Mouse (Mus musculus): ENCODE results near the gene Cx3cr1.
"Not testable (repeated sequence)": the region's sequence is repeated elsewhere in the genome, so short reads cannot be mapped to it uniquely, and the experiment has no call there.

Gene Cx3cr1

DNA sequence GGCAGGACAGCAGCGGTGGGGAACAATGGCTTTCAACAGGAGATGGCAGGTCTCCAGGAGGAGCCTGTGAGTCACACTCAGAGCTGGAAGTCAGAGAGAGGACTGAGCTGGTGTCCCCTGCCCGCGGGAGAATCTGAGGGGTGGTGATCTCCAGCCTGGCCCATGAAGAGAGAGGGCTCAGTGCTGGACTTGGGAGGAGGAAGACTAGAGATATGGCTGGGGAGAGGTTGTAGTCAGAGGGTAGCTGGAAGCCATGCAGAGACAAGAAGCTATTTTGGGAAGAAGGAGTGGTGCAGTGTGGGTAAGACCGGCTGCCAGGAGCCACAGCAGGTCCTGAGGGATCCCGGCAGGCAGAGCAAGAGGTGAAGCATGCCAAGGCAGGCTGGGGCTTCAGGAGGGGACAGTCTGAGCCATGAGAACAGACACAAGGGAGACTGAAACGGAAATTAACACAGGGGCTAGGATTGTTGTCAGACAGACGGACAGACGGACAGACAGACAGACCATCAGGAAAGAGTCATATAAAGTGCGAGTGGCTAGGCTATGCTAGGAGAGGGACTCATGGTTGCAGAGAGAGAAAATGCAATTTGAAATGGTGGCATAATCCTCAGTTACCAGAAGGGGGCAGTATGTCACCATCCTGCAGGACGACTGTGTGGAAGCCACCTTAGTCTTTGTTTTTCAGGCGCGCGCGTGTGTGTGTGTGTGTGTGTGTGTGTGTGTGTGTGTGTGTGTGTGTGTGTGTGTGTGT is 42.1 kb downstream of the Cx3cr1 start:
- peak in 1 of 2 experiments; percentile 36 for DNase-seq (ENCODE audit: low spot score in 2 of 2)

DNA sequence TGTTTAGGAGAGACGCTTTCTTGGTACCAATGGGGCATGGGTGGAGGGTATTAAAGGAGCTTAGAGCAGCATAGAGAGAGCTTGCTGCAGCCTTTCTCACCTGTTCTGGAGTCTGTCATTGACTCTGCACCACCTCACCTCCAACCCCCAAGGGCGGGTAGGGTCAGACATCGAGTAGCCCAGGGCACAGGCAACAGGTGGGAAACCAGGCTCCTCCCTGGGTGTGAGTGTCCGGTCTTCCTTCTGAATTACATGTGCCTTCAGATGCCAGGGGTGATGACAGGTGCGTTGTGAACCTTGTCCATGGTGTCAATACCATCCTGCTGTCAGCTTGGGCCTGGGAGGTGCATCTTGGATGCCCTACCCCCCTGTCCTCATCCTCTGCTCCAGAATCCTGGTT is 45.1 kb downstream of the Cx3cr1 start:
- no peak for DNase-seq (ENCODE audit: low spot score in 2 of 2)

DNA sequence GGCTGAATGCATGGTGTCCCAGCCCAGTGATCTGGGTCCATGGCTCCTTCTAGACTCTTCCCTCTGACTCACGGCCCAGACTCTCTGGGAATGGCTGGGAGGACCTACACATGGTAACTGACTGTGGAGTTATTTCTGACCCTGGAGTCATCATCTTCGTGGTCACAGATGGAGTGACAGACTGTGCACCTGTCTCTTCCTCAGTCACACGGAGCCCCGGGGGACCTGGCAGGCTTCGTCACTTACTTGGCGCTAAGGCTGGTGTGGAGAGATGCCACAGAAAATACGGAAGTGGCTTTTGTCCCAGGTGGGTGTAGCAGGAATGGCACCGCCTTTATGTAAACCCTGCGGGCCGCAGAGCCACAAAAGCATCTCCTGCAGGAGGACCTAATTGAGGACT is 45.5 kb downstream of the Cx3cr1 start:
- DNase-seq (ENCODE audit: low spot score in 2 of 2) = no peak

DNA sequence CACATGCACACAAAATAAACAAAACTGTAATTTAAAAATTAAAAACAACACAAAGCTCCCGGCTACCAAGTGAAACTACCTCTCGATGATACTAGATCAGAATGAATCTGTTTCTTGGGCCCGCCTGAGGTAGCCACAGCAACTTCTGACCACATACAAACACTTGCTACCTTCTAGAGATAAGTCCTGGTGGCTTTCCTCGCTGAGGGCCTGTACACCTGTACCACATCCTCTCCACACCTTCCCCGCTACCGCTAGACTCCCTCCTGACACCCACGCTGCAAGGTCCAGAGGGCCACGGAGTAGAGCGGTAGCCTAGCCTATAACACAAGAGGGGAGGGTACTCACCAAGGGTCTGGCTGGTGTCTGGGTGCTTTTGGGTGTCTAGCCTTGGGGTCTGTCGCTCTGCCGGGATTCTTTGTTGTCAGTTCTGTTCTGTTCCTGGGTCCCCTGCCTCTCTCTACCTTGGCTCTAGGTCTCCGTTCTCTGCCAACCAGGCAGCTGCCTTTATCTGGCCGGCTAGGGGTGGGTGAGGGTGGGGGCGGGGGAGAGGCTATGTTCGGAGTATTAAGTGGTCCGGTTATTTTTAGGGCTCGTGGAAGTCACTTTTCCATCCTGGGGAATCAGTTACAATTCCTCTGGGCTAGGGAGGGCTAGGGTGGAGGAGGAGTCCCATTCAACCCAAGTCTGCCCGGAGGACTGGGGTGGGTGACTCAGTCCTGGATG is 46.4 kb downstream of the Cx3cr1 start, which contains the start of gene Xirp1:
TSS of gene Xirp1 (minus strand) at position 513 of the 726 bp plus-strand sequence.
- no peak for DNase-seq (ENCODE audit: low spot score in 2 of 2)

DNA sequence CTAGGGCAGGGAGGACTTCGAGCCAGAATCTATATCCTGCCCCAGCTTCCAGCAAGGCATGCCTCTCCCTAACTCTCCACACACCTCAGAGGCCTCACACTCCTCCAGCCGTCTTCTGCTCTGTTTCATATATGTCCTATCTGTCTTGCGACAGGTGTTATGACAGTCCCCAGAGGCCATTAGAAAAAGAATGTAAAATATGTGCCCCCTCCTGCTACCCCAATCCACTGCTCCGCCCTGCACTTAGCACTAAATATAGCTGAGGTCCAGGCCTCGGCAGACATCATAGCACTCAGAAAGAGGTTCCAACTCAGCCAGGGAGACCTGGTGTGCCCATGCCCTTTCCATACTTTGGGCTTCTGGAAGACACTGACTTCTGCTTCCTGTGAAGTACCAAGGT is 48.5 kb downstream of the Cx3cr1 start:
- no peak for DNase-seq (ENCODE audit: low spot score in 2 of 2)

DNA sequence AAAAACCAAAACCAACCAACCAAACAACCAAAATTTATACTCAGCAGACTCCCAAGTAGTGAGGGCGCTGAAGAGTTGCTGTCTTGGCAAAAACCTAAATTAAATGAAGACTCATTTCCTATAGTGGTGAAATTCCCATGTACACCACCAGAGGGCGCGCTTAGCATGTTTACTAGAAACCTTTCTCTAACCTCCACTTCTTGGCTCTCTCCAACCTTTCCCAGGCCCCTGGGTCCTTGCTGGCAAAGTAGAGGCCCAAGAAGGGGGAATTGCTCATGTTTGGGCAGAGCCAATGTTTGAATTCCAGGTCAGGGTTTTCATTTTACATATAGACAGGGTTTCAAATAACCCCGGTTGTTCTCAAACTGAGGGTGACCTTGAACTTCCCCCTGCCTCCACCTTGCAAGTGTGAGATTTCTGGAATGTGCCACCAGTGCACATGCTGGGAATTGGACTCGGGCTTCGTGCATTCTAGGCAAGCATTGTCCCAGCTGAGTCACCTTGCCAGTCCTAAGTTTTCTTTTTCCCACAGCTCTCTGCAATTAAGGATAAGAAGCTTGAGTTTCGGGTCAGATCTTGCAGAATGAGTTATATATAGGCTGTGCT is 49.3 kb downstream of the Cx3cr1 start:
- DNase-seq (ENCODE audit: low spot score in 2 of 2) = peak; percentile 60 to 80

DNA sequence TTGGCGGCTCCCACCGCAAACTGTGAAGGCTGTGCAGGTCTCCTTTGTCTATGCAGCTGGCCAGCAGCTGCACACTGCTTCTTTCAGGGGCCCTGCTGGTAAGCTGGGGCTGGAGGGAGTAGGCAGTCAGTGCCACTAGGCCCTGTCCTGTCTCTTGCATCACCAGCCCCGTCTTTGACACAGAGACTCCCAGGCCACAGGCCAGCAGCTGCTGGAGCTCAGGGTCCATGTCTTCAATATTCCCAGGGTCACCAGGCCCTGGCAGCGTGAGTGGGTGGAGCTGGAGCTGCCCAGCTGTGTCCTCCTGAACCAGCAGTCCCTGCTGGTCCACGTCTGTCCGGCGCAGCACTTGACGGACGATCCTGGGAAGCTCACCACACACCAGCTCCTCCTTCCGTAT is 52.7 kb downstream of the Cx3cr1 start:
- no peak for DNase-seq (ENCODE audit: low spot score in 2 of 2)

DNA sequence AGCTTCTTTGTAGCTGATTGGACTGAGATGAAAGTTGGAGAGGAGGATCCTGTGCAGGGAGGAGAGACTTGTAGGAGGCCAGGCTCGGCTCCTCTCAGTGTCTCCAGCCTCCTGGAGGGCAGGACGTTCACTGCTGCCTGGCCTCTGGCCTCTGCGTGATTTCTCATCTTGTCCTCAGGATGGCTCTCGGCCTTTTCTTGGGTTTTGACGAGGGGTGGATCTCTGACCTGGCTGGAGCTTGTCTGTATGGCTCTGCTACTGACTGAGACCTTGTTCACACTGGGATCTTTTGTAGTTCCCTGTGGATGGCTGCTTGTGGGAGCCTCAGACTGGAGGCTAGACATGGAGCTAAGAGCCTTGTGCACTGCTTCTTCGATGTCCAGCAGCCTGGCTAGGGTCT is 54.9 kb downstream of the Cx3cr1 start:
- DNase-seq (ENCODE audit: low spot score in 2 of 2) = no peak

DNA sequence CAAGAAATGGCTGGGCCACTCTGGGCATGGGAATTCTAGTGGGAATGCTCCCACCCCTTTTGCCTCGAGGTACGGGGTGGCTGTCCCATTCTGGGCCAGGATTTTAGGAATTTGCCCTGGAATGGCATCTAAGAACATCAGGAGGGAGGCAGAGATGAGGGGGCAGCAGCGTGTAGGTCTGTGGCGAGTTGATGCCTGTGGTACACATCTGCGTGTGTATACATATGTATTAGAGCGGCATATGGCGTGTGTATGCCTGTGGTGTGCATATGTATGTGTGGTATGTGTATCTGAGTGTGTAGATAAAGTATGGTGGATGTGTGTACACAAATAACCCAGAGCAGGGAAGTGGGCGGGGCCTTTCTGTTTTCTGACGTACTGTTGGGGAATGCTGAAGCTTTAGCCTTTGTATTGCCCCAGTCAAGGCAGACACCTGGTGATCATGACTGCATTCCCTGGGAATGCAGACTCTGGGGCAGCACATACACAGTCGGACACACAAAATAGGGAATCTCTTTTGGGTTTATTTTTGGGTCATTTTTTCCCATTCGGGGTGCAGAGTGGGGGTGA is 56.3 kb downstream of the Cx3cr1 start:
- no peak for DNase-seq (ENCODE audit: low spot score in 2 of 2)

DNA sequence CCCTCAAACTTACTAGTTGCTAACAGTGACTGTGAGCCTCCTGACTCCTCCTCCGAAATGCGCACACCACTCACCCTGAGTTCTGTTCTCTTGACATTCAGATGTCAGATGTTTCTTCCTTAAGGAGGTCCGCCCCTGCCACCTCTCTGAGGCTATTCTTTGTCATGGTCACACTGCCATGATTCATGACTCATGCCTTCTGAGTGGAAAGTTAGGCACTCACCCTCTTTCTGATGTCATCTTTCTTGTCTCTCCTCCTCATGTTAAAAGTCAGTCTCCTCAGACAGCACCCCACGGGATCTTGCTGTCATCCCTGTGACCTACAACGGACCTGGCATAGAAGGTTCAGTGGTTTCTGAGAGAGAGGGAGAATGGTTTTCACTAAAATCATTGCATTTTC is 56.9 kb downstream of the Cx3cr1 start:
- DNase-seq (ENCODE audit: low spot score in 2 of 2) = no peak

DNA sequence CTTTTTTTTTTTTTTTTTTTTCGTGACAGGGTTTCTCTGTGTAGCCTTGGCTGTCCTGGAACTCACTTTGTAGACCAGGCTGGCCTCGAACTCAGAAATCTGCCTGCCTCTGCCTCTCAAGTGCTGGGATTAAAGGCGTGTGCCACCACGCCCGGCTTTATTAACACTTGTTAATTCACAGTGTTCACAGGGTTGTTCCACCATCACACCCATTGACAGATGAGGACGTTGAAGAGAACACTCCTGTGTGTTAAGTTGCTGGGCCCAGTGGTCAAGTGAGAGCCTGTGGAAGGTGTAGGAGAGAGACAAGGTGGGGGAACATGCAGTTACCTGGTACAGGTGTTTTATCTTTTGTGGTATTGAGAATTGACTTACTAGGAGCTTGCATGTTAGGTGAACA is 57.5 kb downstream of the Cx3cr1 start:
- DNase-seq (ENCODE audit: low spot score in 2 of 2) = not testable (repeated sequence)

DNA sequence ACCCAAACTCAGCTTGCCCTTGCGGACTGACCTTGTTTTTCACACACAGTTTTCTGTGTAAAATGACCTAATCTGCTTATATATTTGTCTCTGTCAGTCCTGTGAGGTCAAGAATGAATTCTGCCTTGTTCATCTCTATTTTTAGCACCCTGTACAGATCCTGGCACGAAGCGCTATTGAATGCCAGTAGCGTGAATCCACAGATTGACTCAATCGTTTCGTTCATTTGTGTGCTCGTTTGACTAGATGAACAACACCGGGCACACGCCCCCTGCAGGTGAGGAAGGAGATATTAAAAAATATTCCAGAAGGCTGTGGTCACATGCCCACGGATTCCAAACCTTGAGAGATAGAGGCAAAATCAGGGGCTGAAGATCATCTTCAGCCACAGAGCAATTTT is 58.1 kb downstream of the Cx3cr1 start:
- peak; percentile 16 to 63 for DNase-seq (ENCODE audit: low spot score in 2 of 2)

DNA sequence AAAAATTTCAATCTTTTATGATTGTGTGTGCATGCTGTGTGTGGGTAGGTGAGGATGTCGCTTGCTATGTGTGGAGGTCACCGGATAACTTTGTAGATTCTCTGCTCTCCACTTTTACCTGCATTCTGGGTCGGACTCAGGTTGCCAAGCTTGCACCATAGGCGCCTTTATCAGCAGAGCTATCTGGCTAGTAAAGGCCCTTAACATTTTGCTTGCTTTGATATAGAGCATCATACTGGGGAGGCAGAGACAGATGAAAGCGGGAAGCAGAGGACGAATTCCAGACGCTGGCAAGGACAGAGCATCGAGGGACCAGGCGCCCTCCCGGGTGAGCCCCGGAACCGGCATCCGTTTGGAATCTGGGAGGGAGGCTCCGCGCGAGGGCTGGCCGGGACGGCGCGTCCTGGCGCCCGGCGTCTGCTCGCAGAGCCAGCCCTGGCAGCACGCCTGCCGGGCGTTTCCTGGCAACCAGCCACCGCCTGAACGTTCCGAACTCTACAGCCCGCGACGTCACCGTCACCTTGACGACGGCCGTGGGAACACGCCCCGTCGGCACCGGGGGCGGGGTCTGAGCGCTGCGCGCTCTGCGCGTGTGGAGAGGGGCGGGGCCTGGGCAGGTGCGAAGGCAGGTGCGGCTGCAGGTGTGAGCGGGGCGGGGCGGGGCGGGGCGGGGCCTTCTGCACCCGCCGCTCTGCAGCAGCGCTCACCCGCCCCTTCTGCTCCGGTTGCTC is 58.7 kb downstream of the Cx3cr1 start:
- peak; percentile 83 to 94 for DNase-seq (ENCODE audit: low spot score in 2 of 2)

DNA sequence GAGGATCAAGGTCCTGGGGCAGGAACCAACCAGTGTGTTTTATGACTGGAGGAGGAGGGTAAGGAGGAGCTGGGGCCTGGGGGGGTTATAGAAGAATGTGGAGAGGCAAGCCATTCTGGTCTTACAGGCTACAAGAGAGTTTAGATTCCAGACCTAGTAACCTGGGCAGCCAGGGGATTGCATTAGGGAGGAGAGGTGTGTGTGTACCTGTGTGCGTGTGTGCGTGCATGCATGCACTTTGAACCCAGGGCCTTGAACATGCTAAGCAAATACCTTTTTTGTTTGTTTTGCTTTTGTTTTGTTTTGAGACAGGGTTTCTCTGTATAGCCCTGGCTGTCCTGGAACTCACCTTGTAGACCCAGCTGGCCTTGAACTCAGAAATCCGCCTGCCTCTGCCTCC is 59.8 kb downstream of the Cx3cr1 start:
- no peak for DNase-seq (ENCODE audit: low spot score in 2 of 2)

DNA sequence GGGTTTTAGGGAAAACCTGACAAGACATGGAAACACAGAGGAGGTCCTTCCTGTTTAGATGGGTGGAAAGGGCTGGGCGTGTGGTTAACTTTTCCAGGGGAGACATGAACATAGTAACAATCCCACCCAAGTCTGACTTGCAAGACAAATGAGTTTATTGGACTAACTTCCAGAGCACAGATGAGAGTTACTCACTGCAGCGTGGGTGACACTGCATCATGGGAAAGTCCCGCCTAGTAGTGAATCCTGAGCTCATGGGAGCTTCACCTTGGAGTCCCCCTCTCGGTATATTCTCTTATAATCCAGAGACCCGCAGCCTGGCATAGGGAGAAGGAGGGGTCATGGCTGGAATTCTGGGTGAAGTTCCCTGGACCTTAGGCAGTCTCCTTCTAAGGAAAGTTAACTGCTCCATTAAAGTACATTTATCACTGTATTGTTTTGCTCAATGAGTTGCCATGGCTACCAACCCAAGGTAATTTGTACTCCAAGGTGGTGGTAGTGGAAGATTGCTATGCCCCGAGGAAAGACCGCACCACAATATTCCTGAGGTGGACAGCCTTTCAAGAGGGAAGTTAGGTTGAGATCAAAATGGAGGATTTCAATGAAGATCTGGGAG is 60.3 kb downstream of the Cx3cr1 start:
- DNase-seq (ENCODE audit: low spot score in 2 of 2) = no peak

DNA sequence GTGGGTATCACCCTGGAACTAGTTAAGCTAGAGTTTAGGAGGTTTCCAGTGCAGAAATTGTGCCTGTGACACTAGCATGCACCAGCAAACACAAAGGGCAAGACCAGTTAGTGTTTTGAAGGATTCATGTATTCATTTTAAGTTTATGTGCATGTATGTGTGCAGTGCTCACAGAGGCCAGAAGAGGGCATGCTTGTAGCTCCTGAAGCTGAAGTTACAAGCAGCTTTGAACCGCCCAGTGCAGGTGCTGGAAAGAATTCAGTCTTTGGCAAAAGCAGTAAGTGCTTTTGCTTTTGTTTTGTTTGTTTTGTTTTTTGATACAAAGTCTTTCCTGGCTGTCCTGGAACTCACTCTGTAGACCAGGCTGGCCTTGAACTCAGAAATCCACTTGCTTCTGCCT is 61.8 kb downstream of the Cx3cr1 start:
- no peak for DNase-seq (ENCODE audit: low spot score in 2 of 2)

DNA sequence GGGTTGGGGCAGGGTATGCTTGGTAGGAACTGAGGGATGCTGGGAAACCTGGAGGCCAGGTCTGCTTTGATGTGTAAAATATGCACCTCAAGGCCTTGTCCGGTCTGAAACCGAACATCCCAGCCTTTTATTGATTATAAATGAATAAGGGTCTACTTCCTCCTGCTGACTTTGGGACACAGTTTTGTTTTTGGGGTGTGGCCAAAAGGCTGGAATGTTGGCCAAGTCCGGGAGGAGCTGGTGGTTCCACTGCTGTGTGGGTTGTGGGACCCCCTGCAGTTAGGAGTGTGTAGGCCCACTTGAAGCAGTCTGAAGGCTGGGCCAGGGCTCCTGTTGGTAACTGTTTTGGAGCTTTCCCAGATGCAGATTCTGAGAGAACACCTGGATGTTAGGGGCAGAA is 63.7 kb downstream of the Cx3cr1 start:
- DNase-seq (ENCODE audit: low spot score in 2 of 2) = no peak

DNA sequence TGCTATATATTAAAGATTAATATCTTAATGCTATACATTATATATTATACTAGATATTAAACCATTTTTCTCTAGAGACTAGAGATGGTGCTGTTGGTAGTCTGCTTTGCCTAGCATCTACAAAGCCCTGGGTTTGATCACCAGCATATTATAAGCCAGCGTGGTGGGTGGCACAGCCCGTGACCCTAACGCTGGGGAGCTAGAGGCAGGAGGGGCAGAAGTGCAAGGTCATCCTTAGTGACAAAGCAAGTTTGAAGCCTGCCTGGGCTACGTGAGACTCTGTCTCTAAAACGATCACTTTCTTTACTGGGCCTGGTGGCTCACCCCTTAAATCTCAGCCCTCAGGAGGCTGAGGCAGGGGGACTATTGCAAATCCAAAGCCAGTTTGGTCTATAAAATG is 66.8 kb downstream of the Cx3cr1 start:
- DNase-seq (ENCODE audit: low spot score in 2 of 2) = no peak

DNA sequence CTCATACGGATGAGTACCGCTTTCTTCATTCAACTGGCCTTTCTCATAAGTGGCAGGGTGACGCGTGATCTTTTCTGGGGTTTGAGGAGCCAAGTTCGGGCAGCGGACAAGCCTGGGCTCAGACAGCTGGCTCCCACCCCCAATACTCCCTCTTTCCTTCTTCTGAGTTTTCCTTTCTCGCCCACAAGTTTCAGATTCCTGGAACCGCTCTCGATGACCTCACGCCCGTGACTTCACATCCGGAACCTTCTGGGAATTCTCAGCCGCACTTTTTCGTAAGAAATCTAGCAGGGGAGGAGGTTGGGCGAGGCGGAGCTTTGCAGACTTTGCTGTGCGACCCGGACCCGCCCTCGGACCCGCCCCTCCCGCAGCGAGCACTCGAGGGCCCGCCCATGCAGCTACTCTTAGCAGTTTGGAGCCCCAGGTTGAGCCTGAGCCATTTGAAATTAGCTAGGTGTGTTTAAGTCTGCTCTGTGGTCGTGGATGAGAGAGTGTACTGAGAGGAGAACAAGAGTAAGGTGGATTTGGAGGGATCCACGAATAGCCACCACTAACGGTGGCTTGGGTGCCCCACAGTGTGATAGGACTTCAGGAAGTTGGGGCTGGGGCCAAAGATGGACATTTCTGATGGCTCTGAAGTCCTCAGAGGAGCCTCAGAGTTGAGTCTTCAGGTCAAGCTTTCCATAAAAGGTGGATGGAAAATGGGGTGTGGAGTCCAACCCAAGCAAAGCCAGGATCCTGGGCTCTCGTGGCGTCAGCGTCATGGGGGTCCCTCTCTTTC is 67.5 kb downstream of the Cx3cr1 start:
- DNase-seq (ENCODE audit: low spot score in 2 of 2) = peak; percentile 37 to 73

DNA sequence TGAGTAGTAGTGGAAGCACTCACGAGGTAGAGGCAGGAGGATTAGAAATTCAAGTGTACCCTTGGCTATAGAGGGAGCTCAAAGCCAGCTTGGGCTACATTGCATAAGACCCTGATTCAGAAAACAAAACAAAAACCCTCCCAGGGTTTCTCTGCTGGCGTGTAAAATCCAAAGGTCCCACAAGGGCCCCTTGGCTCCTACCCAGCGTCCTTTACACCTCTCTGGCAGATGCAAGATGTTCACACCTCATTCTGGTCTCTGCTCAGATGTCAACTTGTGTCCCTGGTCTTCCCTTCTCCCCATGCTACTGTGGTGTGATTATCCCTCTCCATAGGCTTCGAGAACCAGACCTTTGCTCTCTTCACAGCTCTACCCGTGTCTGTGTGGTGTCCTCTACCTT is 68.9 kb downstream of the Cx3cr1 start:
- no peak for DNase-seq (ENCODE audit: low spot score in 2 of 2)

DNA sequence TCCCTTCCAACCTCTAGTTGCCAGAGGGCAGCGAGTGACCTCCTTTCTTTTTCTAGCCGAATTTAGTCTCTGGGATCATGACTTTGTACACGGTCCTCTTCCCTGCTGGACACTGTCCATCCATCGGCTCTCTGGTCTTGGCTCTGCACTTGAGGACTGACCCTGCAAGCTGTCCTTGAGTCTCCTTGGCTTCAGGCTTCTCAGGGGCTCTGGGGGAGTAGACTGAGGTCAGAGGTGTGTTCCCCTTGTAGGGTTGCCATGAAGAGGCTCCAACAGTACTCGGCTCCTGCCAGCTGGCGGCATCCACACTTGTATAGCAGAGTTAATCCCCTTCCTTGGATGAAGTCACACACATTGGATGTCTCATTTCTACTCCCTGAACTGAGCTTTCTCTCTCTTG is 70.0 kb downstream of the Cx3cr1 start:
- DNase-seq (ENCODE audit: low spot score in 2 of 2) = no peak

All from spleen, postnatal 10 days (tissue).